Mouse (Mus musculus): ENCODE measurements around the gene Pxylp1. TPM values are rescaled to one million over a fixed set of nuclear protein-coding genes. Genes with fewer than 3 reads are reported as not detected.

Gene Pxylp1
- polyA plus RNA-seq, 1 experiment from 2014 or later, result 6.5 TPM

- ATAC-seq, result no peak
- Histone ChIP-seq H3K9me3 (ENCODE audit: low read length) (no peaks in the 10 kb centered on the region), H3K9ac (replicated peaks; ENCODE audit: low read depth) (no peak overlapping the region), H3K36me3 (ENCODE audit: insufficient read depth, low read length) (no peaks in the 10 kb centered on the region), H3K4me2 (replicated peaks; ENCODE audit: low read depth, low read length) (no peak overlapping the region), H3K4me3 (ENCODE audit: low read depth, low read length) (no peak overlapping the region), H3K27ac (ENCODE audit: low read length) (no peak overlapping the region), H3K4me1 (ENCODE audit: insufficient read depth, low read depth, low read length) (no peaks in the 10 kb centered on the region), H3K27me3 (replicated peaks; ENCODE audit: insufficient read depth, low read length) (no peaks in the 10 kb centered on the region)
- WGBS, result 69% methylated on average over 5 of the region's 5 CpGs
- DNase-seq (ENCODE audit: low spot score), result no peak
- TF ChIP-seq EP300 (IDR thresholded peaks at IDR 0.05) (no peak), CTCF (IDR thresholded peaks at IDR 0.05) (no peak)
Observed at GRCm38 (mm10) chr9:96860380-96861091, 31.9 kb downstream of the Pxylp1 start.

DNA sequence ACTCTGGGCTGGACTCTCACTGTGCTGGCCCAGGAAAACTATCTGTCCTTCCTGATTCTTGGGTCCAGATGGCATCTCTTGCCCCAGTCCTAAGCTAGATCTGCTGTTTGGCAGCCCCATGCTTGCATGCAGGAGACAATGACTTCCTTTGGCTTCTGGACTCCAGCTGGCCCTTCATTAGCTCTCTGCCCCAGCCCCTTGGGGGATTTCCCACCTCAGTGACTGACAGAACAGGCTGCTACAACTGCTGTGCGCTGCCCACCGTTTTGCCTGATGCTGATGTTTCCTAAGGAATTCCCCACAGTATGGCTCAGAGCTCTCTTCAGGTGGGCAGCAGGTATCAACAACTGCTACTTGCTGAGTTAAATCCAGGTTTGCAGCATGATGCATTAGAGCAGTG, 33.4 kb downstream of the Pxylp1 start:
- Histone ChIP-seq H3K4me2 (replicated peaks; ENCODE audit: low read depth, low read length) (no peak overlapping the region), H3K9me3 (ENCODE audit: low read length) (no peaks in the 10 kb centered on the region), H3K27me3 (replicated peaks; ENCODE audit: insufficient read depth, low read length) (no peaks in the 10 kb centered on the region), H3K36me3 (ENCODE audit: insufficient read depth, low read length) (no peaks in the 10 kb centered on the region), H3K4me3 (ENCODE audit: low read depth, low read length) (no peak overlapping the region), H3K27ac (ENCODE audit: low read length) (no peak overlapping the region), H3K9ac (replicated peaks; ENCODE audit: low read depth) (no peak overlapping the region), H3K4me1 (ENCODE audit: insufficient read depth, low read depth, low read length) (no peaks in the 10 kb centered on the region)
- 52% methylated on average over 2 of the region's 2 CpGs for WGBS
- DNase-seq (ENCODE audit: low spot score) (no peak), ATAC-seq (no peak)
- TF ChIP-seq CTCF (IDR thresholded peaks at IDR 0.05) (no peak), EP300 (IDR thresholded peaks at IDR 0.05) (no peak)

GRCm38 (mm10) chr9:96857838-96858237, 34.6 kb downstream of the Pxylp1 start:
- H3K27me3 ChIP-seq (replicated peaks; ENCODE audit: insufficient read depth, low read length), result no peaks in the 10 kb centered on the region
- no peak for ATAC-seq
- no peaks in the 10 kb centered on the region for H3K9me3 ChIP-seq (ENCODE audit: low read length)
- no peak overlapping the region for H3K9ac ChIP-seq (replicated peaks; ENCODE audit: low read depth)
- H3K4me3 ChIP-seq (ENCODE audit: low read depth, low read length), result no peak overlapping the region
- no peak overlapping the region for H3K27ac ChIP-seq (ENCODE audit: low read length)
- 63% methylated on average over 4 of the region's 4 CpGs for WGBS
- H3K36me3 ChIP-seq (ENCODE audit: insufficient read depth, low read length), result no peaks in the 10 kb centered on the region
- TF ChIP-seq EP300 (IDR thresholded peaks at IDR 0.05), result no peak
- no peak for TF ChIP-seq CTCF (IDR thresholded peaks at IDR 0.05)
- no peak overlapping the region for H3K4me2 ChIP-seq (replicated peaks; ENCODE audit: low read depth, low read length)
- H3K4me1 ChIP-seq (ENCODE audit: insufficient read depth, low read depth, low read length), result no peaks in the 10 kb centered on the region
- no peak for DNase-seq (ENCODE audit: low spot score)

GRCm38 (mm10) chr9:96853300-96854186, 38.9 kb downstream of the Pxylp1 start:
- no peaks in the 10 kb centered on the region for H3K36me3 ChIP-seq (ENCODE audit: insufficient read depth, low read length)
- TF ChIP-seq EP300 (IDR thresholded peaks at IDR 0.05) (no peak), CTCF (IDR thresholded peaks at IDR 0.05) (no peak)
- WGBS, result 78% methylated on average over 16 of the region's 16 CpGs

DNA sequence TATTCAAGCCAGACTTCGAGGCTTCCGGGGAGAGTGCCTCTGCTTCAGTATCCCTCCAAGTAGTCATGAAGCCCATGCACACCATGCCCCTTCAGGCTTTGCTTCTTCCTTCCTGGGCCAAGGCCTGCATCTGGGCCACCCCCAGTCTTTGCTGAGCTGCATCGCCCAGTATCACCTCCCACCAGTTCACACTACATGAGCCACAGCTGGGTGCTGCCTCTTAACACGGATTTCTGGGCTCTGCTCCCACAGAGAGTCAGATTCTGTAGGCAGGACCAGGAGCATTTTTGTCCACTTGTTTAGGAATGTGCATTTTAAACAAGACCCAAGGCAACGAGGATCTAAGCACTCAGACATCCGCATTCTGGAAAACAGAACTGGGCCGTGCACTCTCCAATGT, 40.8 kb downstream of the Pxylp1 start:
- no peaks in the 10 kb centered on the region for H3K36me3 ChIP-seq (ENCODE audit: insufficient read depth, low read length)
- DNase-seq (ENCODE audit: low spot score), result peak; percentile 43
- WGBS, result 27% methylated on average over 7 of the region's 7 CpGs
- no peak for TF ChIP-seq CTCF (IDR thresholded peaks at IDR 0.05)
- TF ChIP-seq EP300 (IDR thresholded peaks at IDR 0.05), result no peak
- ATAC-seq, result peak; percentile 54
- H3K4me2 ChIP-seq (replicated peaks; ENCODE audit: low read depth, low read length), result no peak overlapping the region
- no peak overlapping the region for H3K9ac ChIP-seq (replicated peaks; ENCODE audit: low read depth)
- H3K9me3 ChIP-seq (ENCODE audit: low read length), result no peaks in the 10 kb centered on the region
- H3K4me1 ChIP-seq (ENCODE audit: insufficient read depth, low read depth, low read length), result no peaks in the 10 kb centered on the region
- no peak overlapping the region for H3K27ac ChIP-seq (ENCODE audit: low read length)
- no peaks in the 10 kb centered on the region for H3K27me3 ChIP-seq (replicated peaks; ENCODE audit: insufficient read depth, low read length)
- no peak overlapping the region for H3K4me3 ChIP-seq (ENCODE audit: low read depth, low read length)

More at GRCm38 (mm10) chr9:96853300-96854186, 38.9 kb downstream of the Pxylp1 start:
- H3K9ac ChIP-seq (replicated peaks; ENCODE audit: low read depth), result no peak overlapping the region
- no peak overlapping the region for H3K4me2 ChIP-seq (replicated peaks; ENCODE audit: low read depth, low read length)
- H3K27ac ChIP-seq (ENCODE audit: low read length), result no peak overlapping the region
- ATAC-seq (no peak), DNase-seq (ENCODE audit: low spot score) (no peak)
- H3K4me3 ChIP-seq (ENCODE audit: low read depth, low read length), result no peak overlapping the region
- H3K9me3 ChIP-seq (ENCODE audit: low read length), result no peaks in the 10 kb centered on the region
- H3K4me1 ChIP-seq (ENCODE audit: insufficient read depth, low read depth, low read length), result no peaks in the 10 kb centered on the region
- no peaks in the 10 kb centered on the region for H3K27me3 ChIP-seq (replicated peaks; ENCODE audit: insufficient read depth, low read length)

- WGBS, result 66% methylated on average over 7 of the region's 7 CpGs
- H3K4me3 ChIP-seq (ENCODE audit: low read depth, low read length), result no peak overlapping the region
Observed at GRCm38 (mm10) chr9:96851036-96851435, 41.4 kb downstream of the Pxylp1 start.

More at GRCm38 (mm10) chr9:96851036-96851435, 41.4 kb downstream of the Pxylp1 start:
- H3K36me3 ChIP-seq (ENCODE audit: insufficient read depth, low read length), result no peaks in the 10 kb centered on the region
- no peak for TF ChIP-seq EP300 (IDR thresholded peaks at IDR 0.05)
- no peak for TF ChIP-seq CTCF (IDR thresholded peaks at IDR 0.05)
- H3K27me3 ChIP-seq (replicated peaks; ENCODE audit: insufficient read depth, low read length), result no peaks in the 10 kb centered on the region
- no peak for ATAC-seq
- H3K9me3 ChIP-seq (ENCODE audit: low read length), result no peaks in the 10 kb centered on the region
- no peaks in the 10 kb centered on the region for H3K4me1 ChIP-seq (ENCODE audit: insufficient read depth, low read depth, low read length)
- H3K4me2 ChIP-seq (replicated peaks; ENCODE audit: low read depth, low read length), result no peak overlapping the region
- DNase-seq (ENCODE audit: low spot score), result no peak
- no peak overlapping the region for H3K27ac ChIP-seq (ENCODE audit: low read length)
- H3K9ac ChIP-seq (replicated peaks; ENCODE audit: low read depth), result no peak overlapping the region
